Mouse (Mus musculus) stomach, embryonic 14.5 days (tissue): Measurements from ENCODE around the gene Gm12216. TPM values are rescaled to one million over a fixed set of nuclear protein-coding genes. Genes with fewer than 3 reads are reported as not detected.
"Not testable (repeated sequence)": the region's sequence is repeated elsewhere in the genome, so short reads cannot be mapped to it uniquely, and the experiment has no call there.

Experiments
- ATAC-seq: fragments of 200-750 bp; cut with Nextera tagmentation; 2 replicates; pipeline ENCODE4 v1.8.0; 2017; ENCODE audit warnings: low read depth, moderate TSS enrichment; ENCODE audit not compliant: insufficient number of reproducible peaks, insufficient read depth, low FRiP score
- H3K27ac ChIP-seq: fragments of 300-500 bp; sonication (generic); 2 replicates; pipeline ENCODE4 v1.5.1; 2014; ENCODE audit warnings: mild to moderate bottlenecking, low read length, moderate library complexity, mixed read lengths
- H3K27me3 ChIP-seq: fragments of 300-500 bp; sonication (generic); 2 replicates; pipeline ENCODE4 v1.6.1; 2014; ENCODE audit warnings: low read length, control low read depth, mixed read lengths; ENCODE audit not compliant: control insufficient read depth, insufficient read depth
- H3K36me3 ChIP-seq: fragments of 300-500 bp; sonication (generic); 2 replicates; pipeline ENCODE4 v1.6.1; 2014; ENCODE audit warnings: mild to moderate bottlenecking, control low read depth, low read length, moderate library complexity, mixed read lengths; ENCODE audit not compliant: control insufficient read depth, insufficient read depth
- H3K4me1 ChIP-seq: fragments of 300-500 bp; sonication (generic); 2 replicates; pipeline ENCODE4 v1.6.1; 2014; ENCODE audit warnings: low read length, control low read depth, mixed read lengths; ENCODE audit not compliant: control insufficient read depth, insufficient read depth
- H3K4me2 ChIP-seq: fragments of 300-500 bp; sonication (generic); replicated peaks from 2 replicates; pipeline ENCODE4 v1.6.1; 2014; ENCODE audit warnings: low read depth, low read length, control low read depth
- H3K4me3 ChIP-seq: fragments of 300-500 bp; sonication (generic); 2 replicates; pipeline ENCODE4 v1.5.1; 2014; ENCODE audit warnings: low read depth, low read length, control low read depth
- H3K9ac ChIP-seq: fragments of 300-500 bp; sonication (generic); replicated peaks from 2 replicates; pipeline ENCODE4 v1.6.1; 2014; ENCODE audit warnings: low read depth, mild to moderate bottlenecking, control low read depth, low read length, moderate library complexity, mixed read lengths
- H3K9me3 ChIP-seq: fragments of 300-500 bp; sonication (generic); 2 replicates; pipeline ENCODE4 v1.6.1; 2016; ENCODE audit warnings: low read depth, low read length, control low read depth; ENCODE audit not compliant: control insufficient read depth
- WGBS: fragments of 180-500 bp; shearing (Covaris S2); extraction: QIAGEN DNeasy Blood & Tissue Kit; methylation state at CpG from one replicate; pipeline ENCODE4 v1.1.7; 2014; 5-methylcytosine and 5-hydroxymethylcytosine counted together
- polyA plus RNA-seq: library from polyadenylated mRNA; unstranded; fragments of >200 nt; fragmentation: Nextera tagmentation; extraction: Ambion mirVana; gene quantifications from 2 replicates; pipeline ENCODE4 v1.2.1, GENCODE M21; 2014

The Gm12216 gene
- 1.5 and 4.3 TPM in 2 replicates for polyA plus RNA-seq

DNA sequence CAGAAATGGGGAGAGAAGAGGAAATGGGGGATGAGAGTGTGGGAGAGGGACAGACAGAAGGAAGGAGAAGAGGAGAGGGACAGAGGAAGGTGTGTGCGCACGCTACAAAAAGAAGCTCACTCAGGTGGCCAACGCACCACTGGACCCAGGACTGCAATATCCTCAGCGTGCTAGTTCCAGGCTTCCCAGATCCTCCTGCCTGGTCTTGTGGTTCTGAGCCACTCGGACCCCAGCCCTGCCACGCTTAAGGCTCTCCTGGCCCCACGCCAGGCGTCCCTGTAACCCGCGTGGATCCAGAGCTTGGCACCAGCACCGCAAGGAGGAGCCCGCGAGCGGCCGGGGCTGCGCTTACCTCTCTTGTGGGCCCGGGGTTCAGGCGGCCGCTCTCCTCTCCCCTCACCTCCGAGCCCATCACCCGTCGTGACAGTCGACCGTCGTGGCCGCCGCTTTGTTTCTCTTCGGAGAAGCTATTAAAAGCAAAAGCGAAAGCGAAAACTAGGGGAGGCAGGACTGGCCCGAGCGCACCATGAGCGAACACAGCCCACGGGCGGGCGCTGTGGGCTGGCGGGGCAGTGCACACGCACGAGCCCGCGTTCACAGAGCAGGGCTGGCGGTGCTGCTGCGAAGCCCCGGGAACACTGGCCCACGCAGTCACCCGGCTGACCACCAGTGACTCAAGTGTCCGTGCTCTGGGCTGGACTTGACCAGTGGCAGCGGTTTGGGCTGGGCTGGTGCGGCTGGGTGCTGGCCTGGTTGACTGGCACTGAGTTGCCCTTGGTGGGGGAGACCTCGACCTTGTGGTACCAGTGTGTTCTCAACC is at the start of gene Gm12216:
Gm12216 (minus strand) TSS at position 496 of the 820 bp plus-strand sequence.
- not testable (repeated sequence) for H3K27ac ChIP-seq, H3K36me3 ChIP-seq, H3K4me1 ChIP-seq, H3K9me3 ChIP-seq, H3K27me3 ChIP-seq
- peak within 1 kb of the TSS; percentile 52 for H3K4me3 ChIP-seq
- H3K4me2 ChIP-seq, result peak within 1 kb of the TSS; percentile 68
- H3K9ac ChIP-seq, result peak within 1 kb of the TSS; percentile 25; the same call in 1 of the 2 replicates
- 12% methylated on average over 40 of the region's 50 CpGs for WGBS
- peak; percentile 71; the same call in 1 of the 2 replicates for ATAC-seq

DNA sequence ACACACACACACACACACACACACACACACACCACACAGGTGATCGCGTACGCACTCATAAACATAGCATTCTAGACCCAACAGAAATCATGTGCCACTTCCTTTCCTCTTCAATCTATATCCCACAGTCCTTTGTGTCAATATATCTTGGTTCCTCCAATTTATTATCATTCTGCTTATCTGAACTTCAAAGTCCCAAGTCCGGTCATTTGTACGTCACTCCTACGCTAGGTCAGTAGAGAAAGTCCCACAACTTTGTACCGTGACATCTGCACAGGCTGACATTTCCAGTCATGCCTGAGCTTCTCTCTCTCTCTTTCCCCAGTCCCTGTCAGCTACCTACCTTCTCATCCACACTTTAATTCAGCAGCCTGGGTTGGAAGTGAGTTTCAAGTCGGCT is 49.6 kb upstream of the Gm12216 start:
- no peak overlapping the region for H3K4me3 ChIP-seq
- no peak for ATAC-seq
- H3K4me1 ChIP-seq, result 0 out of 2 replicates have a peak, but pooled peaks cover 3% of the 10 kb centered on the region
- 82% methylated on average over 8 of the region's 8 CpGs for WGBS
- no peak overlapping the region for H3K27ac ChIP-seq
- H3K27me3 ChIP-seq, result no peaks in the 10 kb centered on the region
- no peak overlapping the region for H3K9ac ChIP-seq
- no peaks in the 10 kb centered on the region for H3K36me3 ChIP-seq
- no peaks in the 10 kb centered on the region for H3K9me3 ChIP-seq
- H3K4me2 ChIP-seq, result no peak overlapping the region

DNA sequence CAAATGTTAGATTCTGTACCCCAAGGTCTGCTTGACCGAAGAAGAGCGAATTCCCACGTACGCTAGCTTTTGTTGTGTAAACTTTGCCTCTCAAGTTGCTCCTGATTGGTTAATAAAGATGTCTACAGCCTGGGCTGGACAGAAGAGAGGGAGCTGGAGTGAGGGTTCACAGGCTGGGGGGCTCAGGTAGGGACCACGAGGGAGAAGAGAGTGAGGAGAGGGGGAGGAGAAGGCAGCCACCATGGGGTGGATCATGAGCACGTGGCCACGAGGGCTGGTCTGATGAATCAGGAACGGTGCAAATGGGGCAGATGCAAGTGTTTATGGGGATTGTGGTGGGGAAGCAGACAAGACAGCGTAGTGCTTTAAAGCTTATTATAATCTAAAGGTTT is 45.5 kb upstream of the Gm12216 start:
- ATAC-seq, result no peak
- Histone ChIP-seq H3K4me2 (0 out of 2 replicates have a peak overlapping the region, but pooled peaks have one; percentile 12), H3K36me3 (no peaks in the 10 kb centered on the region), H3K27me3 (no peaks in the 10 kb centered on the region), H3K27ac (no peak overlapping the region), H3K9me3 (no peaks in the 10 kb centered on the region), H3K4me1 (0 out of 2 replicates have a peak, but pooled peaks cover 7% of the 10 kb centered on the region), H3K9ac (no peak overlapping the region), H3K4me3 (no peak overlapping the region)
- 42% methylated on average over 9 of the region's 9 CpGs for WGBS

- Histone ChIP-seq H3K27ac (no peak overlapping the region), H3K9ac (no peak overlapping the region)
- 21% methylated on average over 16 of the region's 16 CpGs for WGBS
These were observed 44.9 kb upstream of the Gm12216 start for GRCm38 (mm10) chr11:53903781-53904533.

DNA sequence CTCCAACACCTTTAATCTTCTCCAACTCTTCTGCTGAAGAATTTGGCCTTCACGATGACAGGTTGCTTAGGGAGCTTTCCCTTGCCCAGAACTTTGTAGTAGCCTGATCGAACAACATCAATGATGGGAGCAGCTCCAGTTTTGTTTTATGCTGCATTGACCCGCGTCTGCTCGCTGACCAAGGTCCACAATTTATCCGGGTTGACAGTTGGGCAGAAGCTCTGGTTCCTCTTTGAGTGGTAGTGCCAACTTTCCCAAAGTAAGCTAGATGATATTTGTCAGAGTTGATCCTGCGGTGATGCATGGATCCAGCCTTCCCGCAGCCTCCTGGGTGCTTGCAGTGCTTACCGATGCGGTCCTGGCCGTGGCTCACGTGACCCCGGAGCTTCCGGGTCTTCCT is 43.7 kb upstream of the Gm12216 start:
- no peak overlapping the region for H3K27ac ChIP-seq
- WGBS, result 89% methylated on average over 14 of the region's 14 CpGs
- 0 out of 2 replicates have a peak, but pooled peaks cover 7% of the 10 kb centered on the region for H3K4me1 ChIP-seq
- no peaks in the 10 kb centered on the region for H3K27me3 ChIP-seq
- no peak overlapping the region for H3K9ac ChIP-seq
- no peaks in the 10 kb centered on the region for H3K36me3 ChIP-seq
- H3K4me2 ChIP-seq, result no peak overlapping the region
- ATAC-seq, result no peak
- H3K9me3 ChIP-seq, result no peaks in the 10 kb centered on the region
- no peak overlapping the region for H3K4me3 ChIP-seq

More at GRCm38 (mm10) chr11:53903781-53904533, 44.9 kb upstream of the Gm12216 start:
- H3K4me2 ChIP-seq, result 0 out of 2 replicates have a peak overlapping the region, but pooled peaks have one; percentile 12
- peak; percentile 72 for ATAC-seq
- no peaks in the 10 kb centered on the region for H3K27me3 ChIP-seq
- 0 out of 2 replicates have a peak, but pooled peaks cover 7% of the 10 kb centered on the region for H3K4me1 ChIP-seq
- H3K9me3 ChIP-seq, result no peaks in the 10 kb centered on the region
- no peaks in the 10 kb centered on the region for H3K36me3 ChIP-seq
- no peak overlapping the region for H3K4me3 ChIP-seq

DNA sequence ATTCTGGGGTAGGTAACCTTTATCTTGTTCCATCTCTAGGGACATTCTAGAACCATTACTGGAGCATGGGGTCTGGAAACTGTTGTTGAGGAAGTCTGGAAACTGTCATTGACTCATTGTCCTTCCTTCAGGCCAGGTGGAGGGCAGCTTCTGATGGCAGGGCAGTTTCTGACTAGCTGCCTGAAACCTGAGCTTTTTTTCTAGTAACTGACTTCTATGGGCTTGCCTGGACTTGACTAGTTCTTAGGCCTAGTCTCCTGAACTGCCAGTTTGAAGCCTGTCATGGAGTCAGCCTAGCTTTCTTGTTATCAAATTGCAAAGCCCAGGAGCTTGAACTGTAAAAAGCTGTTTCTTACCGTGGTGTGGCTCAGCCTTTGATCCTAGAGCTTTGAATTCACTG is 41.9 kb upstream of the Gm12216 start:
- WGBS, result 24% methylated on average over 1 of the region's 1 CpGs
- H3K4me1 ChIP-seq, result 0 out of 2 replicates have a peak, but pooled peaks cover 7% of the 10 kb centered on the region
- ATAC-seq, result no peak
- H3K4me3 ChIP-seq, result no peak overlapping the region
- H3K36me3 ChIP-seq, result no peaks in the 10 kb centered on the region
- no peak overlapping the region for H3K27ac ChIP-seq
- no peak overlapping the region for H3K4me2 ChIP-seq
- no peaks in the 10 kb centered on the region for H3K27me3 ChIP-seq
- no peak overlapping the region for H3K9ac ChIP-seq
- H3K9me3 ChIP-seq, result no peaks in the 10 kb centered on the region

- Histone ChIP-seq H3K9ac (no peak overlapping the region), H3K9me3 (no peaks in the 10 kb centered on the region), H3K36me3 (no peaks in the 10 kb centered on the region), H3K27ac (no peak overlapping the region), H3K27me3 (no peaks in the 10 kb centered on the region), H3K4me1 (0 out of 2 replicates have a peak, but pooled peaks cover 7% of the 10 kb centered on the region), H3K4me2 (no peak overlapping the region), H3K4me3 (no peak overlapping the region)
- ATAC-seq, result no peak
- WGBS, result 86% methylated on average over 6 of the region's 6 CpGs
These were observed 40.9 kb upstream of the Gm12216 start for GRCm38 (mm10) chr11:53899981-53900380.

- no peak for ATAC-seq
- Histone ChIP-seq H3K36me3 (no peaks in the 10 kb centered on the region), H3K4me1 (0 out of 2 replicates have a peak, but pooled peaks cover 4% of the 10 kb centered on the region), H3K27me3 (no peaks in the 10 kb centered on the region), H3K4me3 (no peak overlapping the region), H3K27ac (no peak overlapping the region), H3K4me2 (no peak overlapping the region), H3K9ac (no peak overlapping the region), H3K9me3 (no peaks in the 10 kb centered on the region)
- WGBS, result 49% methylated on average over 3 of the region's 3 CpGs
These were observed 39.9 kb upstream of the Gm12216 start for GRCm38 (mm10) chr11:53899004-53899403.
